Mouse (Mus musculus): ENCODE measurements around the gene Echdc1. TPM values are rescaled to one million over a fixed set of nuclear protein-coding genes. Genes with fewer than 3 reads are reported as not detected.

Gene Echdc1
- polyA plus RNA-seq (2012; rRNA removed; ENCODE audit: low replicate concordance), result 14.6 and 44.5 TPM in 2 replicates

DNA sequence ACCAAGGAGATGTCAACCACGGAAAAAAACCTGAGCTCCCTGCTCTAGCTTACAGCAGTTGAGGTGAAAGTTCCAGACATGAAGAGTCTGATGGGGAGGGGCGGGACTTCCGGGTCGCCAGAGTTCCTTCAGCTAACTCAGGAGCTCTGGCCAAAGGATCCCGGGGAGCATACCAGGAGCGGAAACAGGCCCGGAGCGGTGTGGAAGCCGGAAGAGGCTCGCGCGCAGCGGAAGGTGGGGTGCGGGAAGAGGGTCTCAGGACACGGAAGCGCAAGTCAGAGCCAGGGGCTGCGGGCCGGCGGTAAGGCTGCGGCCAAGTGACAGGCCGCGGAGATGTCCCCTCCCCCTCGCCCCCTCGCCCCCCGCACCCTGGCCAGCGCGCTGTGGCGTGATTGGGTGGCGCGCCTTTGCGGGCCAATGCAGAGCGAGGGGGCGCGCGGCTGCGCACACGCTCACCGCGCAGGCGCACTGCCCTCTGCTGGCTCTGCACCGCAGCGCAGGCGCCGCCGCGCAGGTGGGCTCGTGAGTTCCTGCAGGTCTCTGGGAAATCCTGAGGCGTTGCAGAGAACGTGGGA lies at the start of gene Echdc1:
TSS of gene Echdc1 (plus strand) at position 103 of the 575 bp plus-strand sequence.

DNA sequence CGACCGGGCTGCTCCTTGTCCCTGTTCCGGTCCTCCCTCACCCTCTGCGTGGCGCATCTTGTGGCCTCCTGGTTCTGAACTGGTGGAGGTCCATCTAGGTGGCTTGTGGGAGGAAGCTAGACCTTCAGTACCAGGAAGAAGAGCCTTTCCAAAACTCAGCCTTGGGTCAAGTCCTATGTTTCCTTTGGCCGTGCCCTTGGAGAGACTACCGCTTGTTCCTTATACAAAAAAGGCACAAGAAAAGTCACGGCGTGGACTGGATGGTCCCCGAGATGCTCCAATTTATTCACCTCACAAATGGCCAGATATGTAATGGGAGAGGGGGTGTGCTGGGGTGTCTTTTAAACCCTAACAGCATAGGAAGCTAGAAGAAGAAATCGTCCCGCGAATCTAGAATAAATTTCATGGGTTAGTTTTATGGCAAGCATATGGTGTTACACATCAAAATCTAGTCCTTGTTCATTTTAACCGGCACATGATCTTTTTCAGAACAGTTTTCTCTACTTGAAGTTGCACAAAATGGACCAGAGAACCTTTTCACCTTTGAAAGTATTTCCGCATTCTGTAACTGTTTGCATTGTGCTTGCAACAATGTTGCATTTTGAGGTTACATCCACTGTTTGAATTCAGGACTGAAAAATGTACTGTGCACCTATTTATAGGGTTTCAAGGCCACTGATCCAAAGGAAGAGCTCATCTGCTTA lies 49.4 kb downstream of the Echdc1 start, which contains the start of gene Rnf146:
TSS of gene Rnf146 (minus strand) at position 246 of the 704 bp plus-strand sequence.

Other genes starting within 250 kb of the Echdc1 start
- gene Soga3, start 169.3 kb upstream of the Echdc1 start, polyA plus RNA-seq (2012; rRNA removed; ENCODE audit: low replicate concordance), result 0.18 TPM in 1 of 2 replicates, not detected in the other
- not detected in 2 replicates for gene Gm49353, start 114.2 kb upstream of the Echdc1 start, polyA plus RNA-seq (2012; rRNA removed; ENCODE audit: low replicate concordance)
- 0.16 and 1.5 TPM in 2 replicates for gene 9330159F19Rik, start 101.6 kb upstream of the Echdc1 start, polyA plus RNA-seq (2012; rRNA removed; ENCODE audit: low replicate concordance)
- gene Rnf146, start 49.3 kb downstream of the Echdc1 start, polyA plus RNA-seq (2012; rRNA removed; ENCODE audit: low replicate concordance), result 11.2 and 29.1 TPM in 2 replicates
- 0.14 and 0.33 TPM in 2 replicates for gene Rspo3, start 222.7 kb downstream of the Echdc1 start, polyA plus RNA-seq (2012; rRNA removed; ENCODE audit: low replicate concordance)